In the genomic region with DNA sequence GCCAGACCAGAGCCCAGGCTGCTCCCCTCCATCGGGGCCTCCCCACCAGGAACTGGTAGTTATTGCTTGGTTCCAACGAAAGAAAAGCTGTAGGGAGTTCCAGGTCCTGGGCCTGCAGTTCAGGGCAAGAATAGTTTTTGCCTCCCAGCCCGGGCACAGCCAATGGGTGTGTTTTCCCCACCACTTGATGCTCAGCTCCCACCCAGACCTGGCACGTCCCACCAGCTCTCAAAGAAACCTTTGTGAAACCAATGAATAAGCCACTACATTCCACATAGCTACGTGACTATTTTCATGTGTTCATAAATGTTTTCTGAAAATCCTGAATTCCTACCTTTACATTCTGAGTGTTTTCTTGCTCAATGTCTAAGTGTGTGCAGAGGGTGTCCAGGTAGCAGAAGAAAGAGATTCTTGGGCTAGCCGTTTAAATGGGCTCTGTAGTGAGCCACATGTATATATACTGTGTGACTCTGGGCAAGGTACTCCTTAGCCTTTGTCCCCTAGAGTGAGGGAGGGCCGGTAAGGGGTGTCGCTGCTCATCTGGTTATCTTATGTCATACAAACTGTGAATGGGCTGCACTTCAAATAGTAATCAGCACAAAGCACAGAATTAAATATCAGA, we compare ENCODE assay signal across 24 mouse cellular contexts.
A peak's percentile ranks its signal among the peaks of the same experiment; 100 is the strongest.
DNase-seq lines count a peak whose midpoint lies in the region; ATAC-seq and TF ChIP-seq lines count a peak whose summit lies in the region.
"Had no signal": no experiment of that assay in that cellular context is flagged by ENCODE, and none has a peak within 500 bp of the region (broad histone marks: within the 10 kb centered on the region; RNA-seq: fewer than 3 reads in every experiment).

No protein-coding gene starts in this region.

- no peak overlapping the region for H3K4me2 ChIP-seq in limb, embryonic 11.5 days (ENCODE audit: low read depth, severe bottlenecking)
- no peak overlapping the region for H3K4me2 ChIP-seq in lung, embryonic 16.5 days (ENCODE audit: low read depth, low read length)
- no peak overlapping the region for H3K4me2 ChIP-seq in limb, embryonic 13.5 days (replicated peaks)
- H3K4me2 ChIP-seq: embryonic facial prominence, embryonic 12.5 days; forebrain, embryonic 13.5 days; heart, embryonic 13.5 days; hindbrain, embryonic 12.5 days; hindbrain, embryonic 15.5 days had no signal

- no peak overlapping the region for H3K4me3 ChIP-seq in limb, embryonic 11.5 days (ENCODE audit: low read depth, low read length)
- H3K4me3 ChIP-seq in limb, embryonic 10.5 days, result no peak overlapping the region
- no peak overlapping the region for H3K4me3 ChIP-seq in lung, embryonic 16.5 days (ENCODE audit: low read length)
- H3K4me3 ChIP-seq in limb, embryonic 13.5 days, result no peak overlapping the region
- H3K4me3 ChIP-seq in gastrocnemius, adult 2 months, result no peak overlapping the region
- H3K4me3 ChIP-seq: embryonic facial prominence, embryonic 12.5 days; forebrain, embryonic 10.5 days; forebrain, embryonic 13.5 days; heart, adult 2 months; heart, embryonic 10.5 days; heart, embryonic 13.5 days; hindbrain, embryonic 12.5 days; hindbrain, embryonic 15.5 days had no signal

- 0 out of 2 replicates have a peak, but pooled peaks cover 4% of the 10 kb centered on the region for H3K4me1 ChIP-seq in limb, embryonic 11.5 days (ENCODE audit: control insufficient read depth, insufficient read depth, low read length)
- peaks cover 15% of the 10 kb centered on the region for H3K4me1 ChIP-seq in limb, embryonic 10.5 days
- H3K4me1 ChIP-seq in lung, embryonic 16.5 days (replicated peaks; ENCODE audit: control insufficient read depth, insufficient read depth, low read length), result no peaks in the 10 kb centered on the region; the same call in none of the 2 replicates
- H3K4me1 ChIP-seq in limb, embryonic 13.5 days, result peaks cover 13% of the 10 kb centered on the region; the same call in 1 of the 2 replicates
- H3K4me1 ChIP-seq: forebrain, embryonic 13.5 days; hindbrain, embryonic 12.5 days; hindbrain, embryonic 15.5 days had no signal

- no peaks in the 10 kb centered on the region for H3K27me3 ChIP-seq in limb, embryonic 11.5 days (ENCODE audit: control insufficient read depth, insufficient read depth, low read length)
- H3K27me3 ChIP-seq in limb, embryonic 10.5 days (ENCODE audit: low read depth, poor library complexity, severe bottlenecking), result no peaks in the 10 kb centered on the region
- no peaks in the 10 kb centered on the region for H3K27me3 ChIP-seq in lung, embryonic 16.5 days (ENCODE audit: control insufficient read depth, insufficient read depth, low read depth, low read length)
- H3K27me3 ChIP-seq in limb, embryonic 13.5 days, result no peaks in the 10 kb centered on the region
- H3K27me3 ChIP-seq: embryonic facial prominence, embryonic 12.5 days; forebrain, embryonic 13.5 days; heart, embryonic 13.5 days; hindbrain, embryonic 12.5 days; hindbrain, embryonic 15.5 days had no signal

- no peak overlapping the region for H3K9ac ChIP-seq in limb, embryonic 11.5 days (ENCODE audit: low read length)
- H3K9ac ChIP-seq in lung, embryonic 16.5 days (ENCODE audit: low read length), result no peak overlapping the region
- H3K9ac ChIP-seq in limb, embryonic 13.5 days, result no peak overlapping the region
- H3K9ac ChIP-seq: embryonic facial prominence, embryonic 12.5 days; forebrain, embryonic 13.5 days; heart, embryonic 13.5 days; hindbrain, embryonic 12.5 days; hindbrain, embryonic 15.5 days had no signal

- no peaks in the 10 kb centered on the region for H3K9me3 ChIP-seq in limb, embryonic 11.5 days (ENCODE audit: control insufficient read depth, low read length)
- no peaks in the 10 kb centered on the region for H3K9me3 ChIP-seq in limb, embryonic 10.5 days (replicated peaks)
- no peaks in the 10 kb centered on the region for H3K9me3 ChIP-seq in lung, embryonic 16.5 days (ENCODE audit: control insufficient read depth, low read length)
- H3K9me3 ChIP-seq in limb, embryonic 13.5 days, result no peaks in the 10 kb centered on the region
- H3K9me3 ChIP-seq: embryonic facial prominence, embryonic 12.5 days; forebrain, embryonic 10.5 days; forebrain, embryonic 13.5 days; heart, embryonic 10.5 days; heart, embryonic 13.5 days; hindbrain, embryonic 12.5 days; hindbrain, embryonic 15.5 days had no signal

- H3K27ac ChIP-seq in limb, embryonic 11.5 days (replicated peaks; ENCODE audit: low read depth, low read length), result 0 out of 2 replicates have a peak overlapping the region, but pooled peaks have one; percentile 21
- no peak overlapping the region for H3K27ac ChIP-seq in limb, embryonic 10.5 days
- H3K27ac ChIP-seq in lung, embryonic 16.5 days (ENCODE audit: low read length), result peak overlapping the region; percentile 77
- peak overlapping the region; percentile 23; the same call in 1 of the 2 replicates for H3K27ac ChIP-seq in limb, embryonic 13.5 days
- no peak overlapping the region for H3K27ac ChIP-seq in gastrocnemius, adult 2 months
- H3K27ac ChIP-seq: embryonic facial prominence, embryonic 12.5 days; forebrain, embryonic 10.5 days; forebrain, embryonic 13.5 days; heart, adult 2 months; heart, embryonic 10.5 days; heart, embryonic 13.5 days; hindbrain, embryonic 12.5 days; hindbrain, embryonic 15.5 days had no signal

- no peak for DNase-seq in limb, embryonic 11.5 days (ENCODE audit: low spot score)
- no peak for DNase-seq in limb, embryonic 10.5 days (ENCODE audit: low spot score)
- no peak for DNase-seq in lung, postnatal 14 days
- no peak for DNase-seq in gastrocnemius, adult 2 months
- DNase-seq: adrenal gland, adult 2 months; adrenal gland, postnatal 14 days; cerebellum, adult 11 months; cerebellum, adult 2 months; cerebellum, adult 9-11 months; cerebellum, postnatal 25 days; gastrocnemius, postnatal 25 days; heart, adult 2 months; heart, postnatal 14 days had no signal

- TF ChIP-seq CTCF in gastrocnemius, adult 2 months (IDR thresholded peaks at IDR 0.05), result no peak

- WGBS in limb, embryonic 11.5 days, result 79% methylated on average over 8 of the region's 8 CpGs
- WGBS in limb, embryonic 10.5 days, result 89% methylated on average over 8 of the region's 8 CpGs
- 54% methylated on average over 8 of the region's 8 CpGs for WGBS in lung, embryonic 16.5 days
- 64% methylated on average over 8 of the region's 8 CpGs for WGBS in limb, embryonic 13.5 days

- intact Hi-C loops in gastrocnemius, adult 2 months (cut with DNase I), result loop anchor here (10.0 kb wide), 1 partner anchor 380 kb away; the partner anchor contains the start of gene Gm17374

- ATAC-seq in limb, embryonic 11.5 days (ENCODE audit: insufficient number of reproducible peaks, low FRiP score, low TSS enrichment, low read depth), result peak; percentile 27; the same call in 1 of the 2 replicates
- ATAC-seq in lung, embryonic 16.5 days (ENCODE audit: low read depth), result peak; percentile 89
- peak; percentile 57; the same call in 1 of the 2 replicates for ATAC-seq in limb, embryonic 13.5 days (ENCODE audit: low FRiP score, low read depth)
- ATAC-seq: CD4-positive, CD25-positive, alpha-beta regulatory T cell, adult 4 months; forebrain, embryonic 13.5 days; forebrain, embryonic 16.5 days had no signal

- H3K36me3 ChIP-seq in limb, embryonic 11.5 days (ENCODE audit: control insufficient read depth, insufficient read depth, low read length), result no peaks in the 10 kb centered on the region
- no peaks in the 10 kb centered on the region for H3K36me3 ChIP-seq in limb, embryonic 10.5 days
- no peaks in the 10 kb centered on the region for H3K36me3 ChIP-seq in lung, embryonic 16.5 days (ENCODE audit: control insufficient read depth, insufficient read depth, low read length)
- H3K36me3 ChIP-seq in limb, embryonic 13.5 days, result no peaks in the 10 kb centered on the region
- H3K36me3 ChIP-seq: embryonic facial prominence, embryonic 12.5 days; forebrain, embryonic 10.5 days; heart, embryonic 10.5 days; heart, embryonic 13.5 days; hindbrain, embryonic 12.5 days; hindbrain, embryonic 15.5 days had no signal

Comparison
In these comparisons a context has a peak if more than half of its experiments do, and no peak if none do; other contexts are left out.
1. H3K27ac ChIP-seq: peak in limb, embryonic 11.5 days (single experiment), lung, embryonic 16.5 days (single experiment) and limb, embryonic 13.5 days (single experiment); none in limb, embryonic 10.5 days (single experiment) and gastrocnemius, adult 2 months (single experiment).
2. ATAC-seq: peak in every context shown above with its lines; median percentile 89 in lung, embryonic 16.5 days; 57 in limb, embryonic 13.5 days; 27 in limb, embryonic 11.5 days.